Mouse (Mus musculus) heart, embryonic 14.5 days (tissue): ENCODE data around the gene Stk38l. TPM values are rescaled to one million over a fixed set of nuclear protein-coding genes. Genes with fewer than 3 reads are reported as not detected.
A peak's percentile ranks its signal among the peaks of the same experiment; 100 is the strongest.

Experiments
- ATAC-seq: fragments of 200-750 bp; cut with Nextera tagmentation; 2 replicates; pipeline ENCODE4 v1.8.0; 2017; ENCODE audit warnings: low read depth, moderate TSS enrichment; ENCODE audit not compliant: insufficient number of reproducible peaks, insufficient read depth, low FRiP score
- H3K27ac ChIP-seq, 2 experiments: fragments of 200-500 bp in 1 of 2; fragments of 300-500 bp in 1 of 2; sonication (generic) in 1 of 2; replicated peaks in 1 of 2; 2 replicates each; pipeline ENCODE4 v1.5.1; 2012 to 2014; ENCODE audit warnings: low read depth in 2 of 2, low read length in 2 of 2, control low read depth in 1 of 2, mild to moderate bottlenecking in 1 of 2, mixed read lengths in 1 of 2; ENCODE audit not compliant: control insufficient read depth in 1 of 2, insufficient read depth in 1 of 2
- H3K27me3 ChIP-seq: fragments of 300-500 bp; sonication (generic); 2 replicates; pipeline ENCODE4 v1.6.1; 2014; ENCODE audit warnings: mild to moderate bottlenecking, low read length, control low read depth; ENCODE audit not compliant: control insufficient read depth, insufficient read depth
- H3K36me3 ChIP-seq: fragments of 300-500 bp; sonication (generic); 2 replicates; pipeline ENCODE4 v1.6.1; 2014; ENCODE audit warnings: mild to moderate bottlenecking, control low read depth, low read length, mixed read lengths; ENCODE audit not compliant: control insufficient read depth, insufficient read depth
- H3K4me1 ChIP-seq, 2 experiments: fragments of 200-500 bp in 1 of 2; fragments of 300-500 bp in 1 of 2; sonication (generic) in 1 of 2; 2 replicates each; pipeline ENCODE4 v1.6.1; 2012 to 2014; ENCODE audit warnings: low read length in 2 of 2, control low read depth in 1 of 2, mixed read lengths in 1 of 2; ENCODE audit not compliant: control insufficient read depth in 2 of 2, insufficient read depth in 2 of 2
- H3K4me2 ChIP-seq: fragments of 300-500 bp; sonication (generic); 2 replicates; pipeline ENCODE4 v1.6.1; 2014; ENCODE audit warnings: mild to moderate bottlenecking, low read length
- H3K4me3 ChIP-seq, 2 experiments: fragments of 200-500 bp in 1 of 2; fragments of 300-500 bp in 1 of 2; sonication (generic) in 1 of 2; 2 replicates each; pipeline ENCODE4 v1.5.1; 2012 to 2014; ENCODE audit warnings: low read length in 2 of 2, mild to moderate bottlenecking in 2 of 2, control low read depth in 1 of 2, low read depth in 1 of 2, moderate library complexity in 1 of 2; ENCODE audit not compliant: control insufficient read depth in 1 of 2, insufficient read depth in 1 of 2
- H3K9ac ChIP-seq: fragments of 300-500 bp; sonication (generic); 2 replicates; pipeline ENCODE4 v1.6.1; 2014; ENCODE audit warnings: mild to moderate bottlenecking, low read length
- H3K9me3 ChIP-seq: fragments of 300-500 bp; sonication (generic); 2 replicates; pipeline ENCODE4 v1.6.1; 2016; ENCODE audit warnings: low read length, control low read depth; ENCODE audit not compliant: control insufficient read depth
- WGBS: fragments of 180-500 bp; shearing (Covaris S2); extraction: QIAGEN DNeasy Blood & Tissue Kit; methylation state at CpG from one replicate; pipeline ENCODE4 v1.1.7; 2014; 5-methylcytosine and 5-hydroxymethylcytosine counted together
- polyA plus RNA-seq: library from polyadenylated mRNA; unstranded; fragments of >200 nt; fragmentation: Nextera tagmentation; extraction: Ambion mirVana; gene quantifications from 2 replicates; pipeline ENCODE4 v1.2.1, GENCODE M21; 2014

The Stk38l gene
- polyA plus RNA-seq, 1 experiment from 2014 or later = 43.2 TPM

DNA sequence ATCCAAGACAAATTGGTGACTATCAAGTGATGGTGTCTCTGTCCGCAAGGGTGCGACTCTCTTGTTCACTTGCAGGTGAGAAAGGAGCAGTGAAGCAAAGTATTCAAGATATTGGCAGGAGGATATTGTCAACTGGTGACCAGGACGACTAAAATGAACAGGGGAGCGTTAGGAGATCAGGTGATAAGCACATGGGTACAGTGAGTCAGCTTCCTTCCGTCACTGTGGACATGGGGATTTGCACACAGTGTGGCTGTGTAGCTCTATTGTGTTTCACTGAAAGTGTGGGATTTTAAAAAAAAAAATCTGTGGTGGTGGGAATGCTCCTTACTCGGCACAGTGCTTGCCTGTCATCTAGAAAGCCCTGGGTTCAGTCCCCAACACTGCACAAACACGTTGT lies 36.8 kb upstream of the Stk38l start:
- Histone ChIP-seq H3K27me3 (no peaks in the 10 kb centered on the region), H3K4me1 (peaks cover 30 to 36% of the 10 kb centered on the region in 2 experiments)
- no peak for ATAC-seq

DNA sequence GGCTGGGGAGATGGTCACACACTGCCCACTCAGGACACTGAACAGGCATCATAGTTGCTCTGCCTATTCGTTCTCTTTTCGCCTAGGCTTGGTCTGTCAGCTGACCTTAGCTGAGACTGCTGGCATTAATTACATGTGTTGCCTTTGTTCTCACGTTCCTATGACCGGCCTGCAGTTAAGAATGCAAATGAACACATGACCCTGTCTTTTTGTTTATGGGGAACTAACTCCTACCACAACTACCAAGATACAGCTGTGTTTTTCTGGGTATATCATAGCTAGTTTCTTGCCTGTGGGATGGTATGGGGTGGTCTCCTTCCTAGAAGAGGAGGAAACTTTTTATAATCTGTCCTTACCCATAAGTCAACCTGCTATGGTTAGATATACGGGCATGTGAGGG lies 35.9 kb upstream of the Stk38l start:
- WGBS = 91% methylated on average over 5 of the region's 5 CpGs

More for the DNA sequence above, 36.8 kb upstream of the Stk38l start:
- no peak overlapping the region for H3K9ac ChIP-seq
- H3K9me3 ChIP-seq = peaks cover 14% of the 10 kb centered on the region; the same call in 1 of the 2 replicates
- H3K4me2 ChIP-seq = no peak overlapping the region
- 84% methylated on average over 7 of the region's 7 CpGs for WGBS
- no peak overlapping the region for H3K4me3 ChIP-seq
- H3K36me3 ChIP-seq = no peaks in the 10 kb centered on the region
- peak overlapping the region in 1 of 2 experiments; percentile 99; a peak in 1 of 4 replicates for H3K27ac ChIP-seq

DNA sequence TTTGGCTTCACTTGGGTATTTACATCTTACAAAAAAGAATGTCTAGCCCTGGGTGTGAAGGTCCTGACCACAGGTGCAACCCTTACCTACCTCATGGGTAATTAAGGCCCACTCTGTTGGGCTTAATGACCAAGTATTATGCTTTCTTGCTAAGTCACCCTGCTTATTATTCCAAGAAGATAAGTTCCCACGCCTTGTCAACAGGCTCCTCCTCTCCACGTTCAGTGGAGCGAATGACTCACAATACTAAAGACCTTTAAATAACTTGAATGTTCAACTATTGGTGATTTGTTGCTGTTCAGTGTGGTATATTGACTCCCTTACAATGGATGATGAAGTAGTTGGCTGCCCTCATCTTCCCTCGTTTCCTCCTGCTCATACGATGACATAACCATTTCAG lies 27.0 kb upstream of the Stk38l start:
- Histone ChIP-seq H3K4me3 (no peak overlapping the region), H3K4me1 (peaks cover 2 to 3% of the 10 kb centered on the region in 2 experiments; a peak in 1 of 4 replicates), H3K27ac (no peak overlapping the region), H3K9me3 (0 out of 2 replicates have a peak, but pooled peaks cover 8% of the 10 kb centered on the region), H3K9ac (no peak overlapping the region), H3K36me3 (no peaks in the 10 kb centered on the region), H3K4me2 (no peak overlapping the region), H3K27me3 (no peaks in the 10 kb centered on the region)
- 53% methylated on average over 5 of the region's 5 CpGs for WGBS
- ATAC-seq = no peak

More for the DNA sequence above, 35.9 kb upstream of the Stk38l start:
- H3K27me3 ChIP-seq = no peaks in the 10 kb centered on the region
- H3K4me2 ChIP-seq = no peak overlapping the region
- no peak for ATAC-seq
- peaks cover 23 to 28% of the 10 kb centered on the region in 2 experiments for H3K4me1 ChIP-seq
- no peak overlapping the region for H3K4me3 ChIP-seq
- no peaks in the 10 kb centered on the region for H3K36me3 ChIP-seq
- no peak overlapping the region for H3K9ac ChIP-seq
- H3K27ac ChIP-seq = no peak overlapping the region
- peaks cover 14% of the 10 kb centered on the region; the same call in 1 of the 2 replicates for H3K9me3 ChIP-seq

DNA sequence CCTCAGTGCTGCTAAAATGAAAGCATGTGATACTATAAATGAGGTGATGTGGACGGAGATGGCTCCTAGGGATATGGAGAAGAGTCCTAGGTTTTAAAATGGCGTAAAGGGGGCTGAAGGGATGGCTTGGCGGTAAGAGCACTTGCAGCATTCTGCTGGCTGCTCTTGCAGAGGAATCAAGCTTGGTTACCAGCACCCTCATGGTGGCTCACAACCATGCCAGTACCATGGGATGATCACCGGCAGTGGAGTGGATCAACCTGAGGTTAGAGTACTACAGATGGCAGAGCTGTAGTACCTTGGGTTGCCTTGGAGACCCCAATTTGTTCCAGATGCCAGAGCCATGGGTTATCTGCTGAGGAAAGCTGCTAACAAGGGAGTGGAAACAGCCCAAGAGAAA lies 26.4 kb upstream of the Stk38l start:
- no peaks in the 10 kb centered on the region for H3K27me3 ChIP-seq
- no peak overlapping the region for H3K27ac ChIP-seq
- H3K4me3 ChIP-seq = no peak overlapping the region
- H3K36me3 ChIP-seq = no peaks in the 10 kb centered on the region
- no peak for ATAC-seq
- H3K4me2 ChIP-seq = no peak overlapping the region
- 95% methylated on average over 4 of the region's 4 CpGs for WGBS
- no peak overlapping the region for H3K9ac ChIP-seq
- 0 out of 2 replicates have a peak, but pooled peaks cover 8% of the 10 kb centered on the region for H3K9me3 ChIP-seq
- peaks cover 2 to 3% of the 10 kb centered on the region in 2 experiments; a peak in 1 of 4 replicates for H3K4me1 ChIP-seq

DNA sequence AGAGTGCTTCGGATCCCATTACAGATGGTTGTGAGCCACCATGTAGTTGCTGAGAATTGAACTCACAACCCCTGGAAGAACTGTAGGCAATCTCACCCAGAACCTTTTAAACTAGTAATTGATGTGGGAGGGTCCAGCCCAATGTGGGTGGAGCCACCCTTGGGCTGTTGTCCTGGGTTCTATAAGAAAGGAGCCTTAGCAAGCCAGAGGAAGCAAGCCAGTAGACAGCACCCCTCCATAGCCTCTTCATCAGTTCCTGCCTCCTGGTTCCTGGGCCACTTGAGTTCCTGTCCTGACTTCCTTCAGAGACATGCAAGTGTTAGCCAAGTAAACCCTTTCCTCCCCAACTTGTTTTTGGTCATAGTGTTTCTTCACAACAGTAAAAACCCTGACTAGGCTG lies 24.3 kb upstream of the Stk38l start:
- Histone ChIP-seq H3K4me2 (no peak overlapping the region), H3K4me1 (peaks cover 2 to 3% of the 10 kb centered on the region in 2 experiments; a peak in 1 of 4 replicates), H3K9ac (no peak overlapping the region), H3K4me3 (no peak overlapping the region), H3K36me3 (no peaks in the 10 kb centered on the region), H3K27me3 (no peaks in the 10 kb centered on the region), H3K9me3 (peaks cover under 1% of the 10 kb centered on the region), H3K27ac (no peak overlapping the region)
- no peak for ATAC-seq
- WGBS = 100% methylated on average over 1 of the region's 1 CpGs

DNA sequence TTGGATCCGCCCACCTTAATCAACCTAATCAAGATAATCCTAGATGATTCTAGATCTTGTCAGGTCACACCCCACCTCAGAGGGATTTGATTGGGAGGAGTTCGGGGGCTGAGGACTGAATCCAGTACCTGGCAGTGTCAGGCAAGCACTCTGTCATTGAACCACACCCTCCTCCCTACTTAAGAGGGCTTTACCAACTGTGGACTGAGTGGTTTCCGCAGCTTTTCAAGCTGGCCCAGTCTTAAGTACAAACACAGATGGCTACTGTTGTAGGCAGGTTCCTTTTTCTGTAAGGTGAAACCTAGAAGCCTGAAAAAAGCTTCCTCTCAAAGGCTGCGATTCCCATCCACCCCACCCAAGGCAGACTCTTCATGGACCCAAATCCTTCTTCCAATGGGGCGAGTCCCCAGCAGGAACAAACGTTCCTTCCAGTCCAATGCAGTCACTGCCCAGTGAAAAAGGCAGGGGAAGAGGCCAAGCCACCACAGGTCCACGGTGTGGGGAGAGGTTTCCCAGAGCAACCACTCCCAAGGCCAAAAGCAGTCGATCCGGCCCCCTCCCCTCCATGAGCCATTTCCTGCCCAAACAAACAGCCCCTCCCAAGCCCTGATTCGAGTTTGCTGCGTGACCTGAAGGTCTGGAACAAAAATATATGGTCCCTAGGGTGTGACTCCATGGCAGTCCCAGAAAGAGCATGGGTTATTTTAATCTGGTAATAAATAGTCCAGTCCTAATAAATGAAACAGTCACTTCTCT lies 22.5 kb upstream of the Stk38l start:
- no peak for ATAC-seq
- no peak overlapping the region for H3K27ac ChIP-seq
- no peaks in the 10 kb centered on the region for H3K27me3 ChIP-seq
- H3K4me3 ChIP-seq = no peak overlapping the region
- H3K4me2 ChIP-seq = no peak overlapping the region
- 66% methylated on average over 11 of the region's 11 CpGs for WGBS
- peaks cover 2 to 3% of the 10 kb centered on the region in 2 experiments; a peak in 1 of 4 replicates for H3K4me1 ChIP-seq
- H3K9ac ChIP-seq = no peak overlapping the region
- no peaks in the 10 kb centered on the region for H3K36me3 ChIP-seq
- H3K9me3 ChIP-seq = peaks cover 6% of the 10 kb centered on the region

DNA sequence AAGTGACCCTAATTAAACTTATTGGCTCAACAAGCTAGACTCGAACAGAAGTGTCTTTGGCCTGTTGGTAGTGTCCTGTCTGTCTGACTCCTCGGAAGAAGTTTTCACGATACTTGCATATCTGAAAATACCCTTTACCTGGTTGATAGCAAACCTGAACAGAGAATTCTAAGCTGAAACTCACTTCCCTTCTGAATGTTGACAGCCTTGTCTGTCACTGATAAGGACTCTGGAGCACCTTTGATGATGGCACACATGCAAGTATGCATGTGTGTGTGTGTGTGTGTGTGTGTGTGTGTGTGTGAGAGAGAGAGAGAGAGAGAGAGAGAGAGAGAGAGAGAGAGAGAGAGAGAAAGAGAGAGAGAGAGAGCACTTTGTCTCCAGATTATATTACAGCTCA lies 21.4 kb upstream of the Stk38l start:
- no peaks in the 10 kb centered on the region for H3K27me3 ChIP-seq
- H3K36me3 ChIP-seq = no peaks in the 10 kb centered on the region
- H3K4me1 ChIP-seq = peaks cover 2 to 3% of the 10 kb centered on the region in 2 experiments; a peak in 1 of 4 replicates
- H3K9me3 ChIP-seq = peaks cover 6% of the 10 kb centered on the region
- ATAC-seq = no peak
- H3K4me2 ChIP-seq = no peak overlapping the region
- 53% methylated on average over 3 of the region's 3 CpGs for WGBS
- H3K4me3 ChIP-seq = no peak overlapping the region
- H3K9ac ChIP-seq = no peak overlapping the region
- H3K27ac ChIP-seq = no peak overlapping the region
